Mouse (Mus musculus) bone marrow macrophage, adult 2 months (primary cell): Measurements from ENCODE around the gene Cdc7.

ENCODE experiments used
- CTCF ChIP-seq: IDR thresholded peaks from 2 replicates; pipeline ENCODE4 v1.5.1; 2012; ENCODE audit warnings: low read depth, mild to moderate bottlenecking, low read length, moderate library complexity
- POLR2A ChIP-seq: IDR thresholded peaks from 2 replicates; pipeline ENCODE4 v1.6.1; 2012; ENCODE audit warnings: mild to moderate bottlenecking, low read depth, low read length, borderline replicate concordance

DNA sequence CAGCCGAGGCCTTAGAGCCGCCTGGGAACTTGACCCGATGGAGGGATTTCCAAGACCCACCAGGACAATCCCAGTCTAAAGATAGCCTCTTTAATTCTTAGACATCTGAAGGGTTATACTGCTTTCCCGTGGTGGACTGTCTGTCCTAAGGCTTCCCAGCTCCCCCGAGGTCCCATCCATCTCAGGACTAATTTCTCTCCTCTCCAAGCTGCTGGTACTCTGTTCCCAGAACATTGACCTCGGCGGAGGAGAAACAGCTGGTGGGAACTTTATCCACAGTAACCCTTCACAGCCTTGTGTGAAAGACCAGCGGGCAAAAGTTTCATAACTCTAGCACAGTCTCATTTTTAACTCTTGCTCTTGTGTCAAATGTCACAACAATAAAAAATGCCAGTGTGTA is 25.1 kb downstream of the Cdc7 start:
- TF ChIP-seq CTCF (no peak), POLR2A (no peak)
